Mouse (Mus musculus) thymus, adult 2 months (tissue): ENCODE data around the gene Prkcg. TPM values are rescaled to one million over a fixed set of nuclear protein-coding genes. Genes with fewer than 3 reads are reported as not detected.

Experiments used
- DNase-seq: peaks from one replicate; pipeline ENCODE4 v3.0.0; 2021
- H3K27ac ChIP-seq: fragments of 200-500 bp; 2 replicates; pipeline ENCODE4 v1.5.1; 2012; ENCODE audit warnings: low read length, control low read depth; ENCODE audit not compliant: control insufficient read depth, insufficient read depth
- H3K27me3 ChIP-seq: fragments of 200-500 bp; 2 replicates; pipeline ENCODE4 v1.6.1; 2012; ENCODE audit warnings: mild to moderate bottlenecking, low read length, moderate library complexity, mixed read lengths; ENCODE audit not compliant: control insufficient read depth, insufficient read depth
- H3K36me3 ChIP-seq: fragments of 200-500 bp; 2 replicates; pipeline ENCODE4 v1.6.1; 2012; ENCODE audit warnings: mild to moderate bottlenecking, low read length, moderate library complexity; ENCODE audit not compliant: control insufficient read depth, insufficient read depth
- H3K4me1 ChIP-seq: fragments of 200-500 bp; replicated peaks from 2 replicates; pipeline ENCODE4 v1.6.1; 2012; ENCODE audit warnings: low read length; ENCODE audit not compliant: control insufficient read depth, insufficient read depth
- H3K4me3 ChIP-seq: fragments of 200-500 bp; 2 replicates; pipeline ENCODE4 v1.5.1; 2012; ENCODE audit warnings: mild to moderate bottlenecking, low read length, control low read depth, moderate library complexity; ENCODE audit not compliant: control insufficient read depth, insufficient read depth
- CTCF ChIP-seq: fragments of 200-500 bp; IDR thresholded peaks from 2 replicates; pipeline ENCODE4 v1.5.1; 2012; ENCODE audit warnings: mild to moderate bottlenecking, control low read depth, low read length, moderate library complexity, borderline replicate concordance; ENCODE audit not compliant: control insufficient read depth, poor library complexity, insufficient read depth; ENCODE audit errors: extremely low read depth
- POLR2A ChIP-seq: fragments of 200-500 bp; IDR thresholded peaks from 2 replicates; pipeline ENCODE4 v1.6.1; 2012; ENCODE audit warnings: mild to moderate bottlenecking, low read length, control low read depth, moderate library complexity; ENCODE audit not compliant: control insufficient read depth, poor library complexity, insufficient read depth; ENCODE audit errors: extremely low read depth
- WGBS: fragments of 180-500 bp; shearing (Covaris S2); methylation state at CpG from one replicate; pipeline ENCODE4 v1.1.7; 2018; 5-methylcytosine and 5-hydroxymethylcytosine counted together
- polyA plus RNA-seq: library from polyadenylated mRNA; depleted of rRNA; stranded (reverse); fragments of >200 nt; gene quantifications from 2 replicates; pipeline ENCODE4 v1.2.3, GENCODE M21; 2012

The Prkcg gene
- polyA plus RNA-seq, 1 experiment: 0.86 TPM

- DNase-seq: no peak
- no peaks in the 10 kb centered on the region for H3K36me3 ChIP-seq
- H3K27ac ChIP-seq: no peak overlapping the region
- H3K4me3 ChIP-seq: no peak overlapping the region
- H3K4me1 ChIP-seq: no peaks in the 10 kb centered on the region
- TF ChIP-seq POLR2A: no peak
- TF ChIP-seq CTCF: no peak
- no peaks in the 10 kb centered on the region for H3K27me3 ChIP-seq
- 67% methylated on average over 17 of the region's 17 CpGs for WGBS
These were observed 47.4 kb downstream of the Prkcg start for GRCm38 (mm10) chr7:3336412-3336811.

DNA sequence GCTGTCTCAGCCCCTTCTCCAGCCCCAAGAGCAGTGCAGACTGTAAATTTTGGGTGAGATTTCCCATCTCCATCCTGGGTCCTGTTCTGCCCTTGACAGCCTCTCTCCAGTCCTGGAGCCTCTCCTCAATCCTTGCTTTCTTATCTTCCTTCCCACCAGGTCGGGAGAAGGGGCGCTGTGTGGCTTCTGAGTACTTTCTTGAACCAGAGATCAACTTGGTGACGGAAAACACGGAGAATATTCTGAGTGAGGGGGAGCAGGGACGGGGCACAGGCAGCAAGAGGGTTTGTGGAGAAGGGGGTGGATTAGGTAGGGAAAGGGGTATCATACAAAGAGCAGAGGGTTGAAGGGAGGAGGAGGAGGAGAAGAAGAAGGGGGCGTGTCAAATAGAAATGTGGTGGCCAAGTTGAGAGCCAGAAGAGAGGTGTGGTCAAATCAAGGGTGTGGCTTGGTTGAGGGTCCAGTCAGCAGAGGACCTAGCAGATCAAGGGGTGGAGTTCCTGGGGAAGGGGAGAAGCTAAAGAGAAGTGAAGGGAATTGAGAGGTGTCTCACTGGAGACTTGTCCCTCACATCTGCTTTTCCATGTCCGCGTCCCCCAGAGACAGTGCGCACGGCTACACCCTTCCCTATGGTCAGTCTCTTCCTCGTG is 49.4 kb downstream of the Prkcg start:
- Histone ChIP-seq H3K4me1 (no peaks in the 10 kb centered on the region), H3K36me3 (no peaks in the 10 kb centered on the region), H3K27ac (no peak overlapping the region), H3K4me3 (no peak overlapping the region), H3K27me3 (no peaks in the 10 kb centered on the region)
- TF ChIP-seq POLR2A: no peak
- no peak for TF ChIP-seq CTCF
- 77% methylated on average over 11 of the region's 11 CpGs for WGBS
- no peak for DNase-seq

- no peaks in the 10 kb centered on the region for H3K4me1 ChIP-seq
- no peak overlapping the region for H3K4me3 ChIP-seq
- H3K36me3 ChIP-seq: no peaks in the 10 kb centered on the region
- H3K27me3 ChIP-seq: no peaks in the 10 kb centered on the region
- no peak for TF ChIP-seq POLR2A
- TF ChIP-seq CTCF: no peak
- no peak overlapping the region for H3K27ac ChIP-seq
- 88% methylated on average over 11 of the region's 11 CpGs for WGBS
- no peak for DNase-seq
These were observed 50.0 kb downstream of the Prkcg start for GRCm38 (mm10) chr7:3339010-3339409.

- H3K4me1 ChIP-seq: no peaks in the 10 kb centered on the region
- 61% methylated on average over 3 of the region's 3 CpGs for WGBS
- TF ChIP-seq POLR2A: no peak
- no peak for TF ChIP-seq CTCF
- no peaks in the 10 kb centered on the region for H3K27me3 ChIP-seq
- no peak overlapping the region for H3K27ac ChIP-seq
- no peak overlapping the region for H3K4me3 ChIP-seq
- H3K36me3 ChIP-seq: no peaks in the 10 kb centered on the region
- DNase-seq: no peak
These were observed 54.9 kb downstream of the Prkcg start for GRCm38 (mm10) chr7:3343861-3344260.

DNA sequence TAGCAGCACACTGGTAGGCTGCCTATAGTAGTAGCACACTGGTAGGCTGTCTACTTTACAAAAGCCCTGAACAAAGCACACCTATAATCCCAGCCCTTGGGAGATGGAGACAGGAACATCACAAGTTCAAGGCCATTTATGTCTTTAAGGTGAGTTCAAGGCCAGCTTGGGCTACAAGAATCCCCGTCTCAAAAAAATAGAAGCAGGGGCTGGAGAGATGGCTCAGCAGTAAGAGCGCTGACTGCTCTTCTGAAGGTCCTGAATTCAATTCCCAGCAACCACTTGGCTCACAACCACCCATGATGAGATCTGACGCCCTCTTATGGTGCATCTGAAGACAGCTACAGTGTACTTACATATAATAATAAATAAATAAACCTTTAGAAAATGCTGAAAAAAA is 56.3 kb downstream of the Prkcg start:
- 91% methylated on average over 3 of the region's 3 CpGs for WGBS
- no peaks in the 10 kb centered on the region for H3K27me3 ChIP-seq
- TF ChIP-seq CTCF (no peak), POLR2A (no peak)
- no peaks in the 10 kb centered on the region for H3K4me1 ChIP-seq
- H3K27ac ChIP-seq: no peak overlapping the region
- no peaks in the 10 kb centered on the region for H3K36me3 ChIP-seq
- no peak overlapping the region for H3K4me3 ChIP-seq
- no peak for DNase-seq

DNA sequence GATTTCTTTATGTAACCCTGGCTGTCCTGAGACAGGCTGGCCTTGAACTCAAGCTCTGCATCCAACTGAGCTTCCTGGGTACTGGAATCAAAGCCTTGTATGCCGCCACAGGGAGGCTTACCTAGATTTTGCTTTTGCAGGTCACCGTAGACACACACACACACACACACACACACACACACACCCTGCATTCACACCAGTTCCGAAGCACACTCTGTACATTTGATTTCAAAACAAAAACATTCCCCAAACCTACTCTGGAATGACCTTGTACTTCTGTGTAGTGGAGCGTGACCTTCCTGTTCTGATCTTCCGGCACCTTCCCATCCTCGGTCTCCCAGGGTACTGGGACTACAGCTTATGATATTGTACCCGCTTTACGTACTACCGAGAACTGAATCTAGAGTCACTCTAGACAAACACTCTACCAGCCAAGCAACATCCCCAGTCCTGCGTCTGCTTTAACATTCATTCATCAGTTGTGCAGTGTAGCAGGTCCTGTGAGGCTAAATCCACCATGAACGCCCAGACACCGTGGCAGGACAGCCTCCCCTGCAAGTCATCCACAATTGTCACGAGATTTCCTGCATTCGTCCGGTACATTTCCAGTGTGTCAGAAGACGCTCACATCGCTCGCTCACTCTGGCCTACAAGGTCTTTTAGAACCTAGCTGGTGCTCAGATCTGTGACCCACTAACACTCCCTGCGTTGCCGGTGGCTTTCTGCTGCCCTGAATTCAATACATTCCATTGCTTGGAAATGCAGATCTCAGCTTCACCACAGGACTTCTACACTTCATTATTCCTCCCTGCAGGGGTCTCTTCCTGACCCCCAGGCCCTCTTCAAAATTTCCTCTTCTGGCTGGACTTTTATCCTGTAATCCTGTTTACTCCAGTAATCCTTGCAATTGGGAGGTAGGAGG is 58.6 kb downstream of the Prkcg start:
- Histone ChIP-seq H3K27me3 (no peaks in the 10 kb centered on the region), H3K27ac (no peak overlapping the region), H3K36me3 (no peaks in the 10 kb centered on the region), H3K4me3 (no peak overlapping the region), H3K4me1 (no peaks in the 10 kb centered on the region)
- no peak for TF ChIP-seq CTCF
- TF ChIP-seq POLR2A: no peak
- no peak for DNase-seq
- WGBS: 83% methylated on average over 20 of the region's 20 CpGs

DNA sequence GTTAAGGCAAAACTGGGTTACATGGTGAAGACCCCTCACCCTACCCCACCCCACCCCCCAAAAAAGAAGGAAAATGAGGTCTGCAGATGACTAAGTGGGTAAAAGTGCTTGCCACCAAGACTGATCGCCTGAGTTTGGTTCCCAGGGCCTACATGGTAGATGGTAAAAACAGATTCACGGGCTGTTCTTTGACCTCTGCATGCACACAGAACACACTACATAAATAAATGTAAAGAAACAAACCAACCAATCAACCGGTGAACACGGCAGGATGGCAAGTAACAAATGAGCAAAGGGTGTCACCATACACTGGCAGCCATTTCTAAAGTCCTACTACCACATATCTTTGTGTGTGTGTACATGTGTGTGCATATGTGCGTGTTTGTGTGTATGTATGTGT is 59.3 kb downstream of the Prkcg start:
- Histone ChIP-seq H3K36me3 (no peaks in the 10 kb centered on the region), H3K4me3 (no peak overlapping the region), H3K4me1 (no peaks in the 10 kb centered on the region), H3K27me3 (no peaks in the 10 kb centered on the region), H3K27ac (no peak overlapping the region)
- no peak for TF ChIP-seq POLR2A
- TF ChIP-seq CTCF: no peak
- WGBS: 86% methylated on average over 5 of the region's 5 CpGs
- DNase-seq: no peak
